Mouse (Mus musculus): ENCODE measurements around the gene Marveld2. TPM values are rescaled to one million over a fixed set of nuclear protein-coding genes. Genes with fewer than 3 reads are reported as not detected.

Gene Marveld2
- polyA plus RNA-seq, 1 experiment = 0.36 TPM

DNA sequence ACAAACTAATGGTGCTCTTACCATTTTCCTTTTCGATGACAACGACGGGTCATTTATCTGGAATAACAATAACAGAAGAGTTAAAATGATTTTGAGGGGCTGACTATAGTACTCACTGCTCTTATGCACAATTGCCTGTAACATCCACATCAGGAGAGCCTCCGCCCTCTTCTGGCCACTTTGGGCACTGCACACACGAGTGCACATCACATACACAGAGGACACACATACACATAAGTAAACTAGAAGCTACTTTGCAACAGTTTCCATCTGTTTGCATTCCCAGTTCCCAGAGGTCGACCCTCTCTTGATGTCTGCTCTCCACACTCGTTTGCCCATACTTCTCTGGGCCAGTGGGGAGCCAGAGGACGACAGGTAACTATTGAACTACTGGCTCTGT lies 9.0 kb downstream of the Marveld2 start:
- no peaks in the 10 kb centered on the region for H3K4me1 ChIP-seq (ENCODE audit: control insufficient read depth, insufficient read depth, insufficient read length, low read length)
- H3K27ac ChIP-seq (replicated peaks; ENCODE audit: low read depth, low read length) = no peak overlapping the region
- H3K4me3 ChIP-seq (ENCODE audit: insufficient read depth, low read depth, low read length) = no peak overlapping the region

DNA sequence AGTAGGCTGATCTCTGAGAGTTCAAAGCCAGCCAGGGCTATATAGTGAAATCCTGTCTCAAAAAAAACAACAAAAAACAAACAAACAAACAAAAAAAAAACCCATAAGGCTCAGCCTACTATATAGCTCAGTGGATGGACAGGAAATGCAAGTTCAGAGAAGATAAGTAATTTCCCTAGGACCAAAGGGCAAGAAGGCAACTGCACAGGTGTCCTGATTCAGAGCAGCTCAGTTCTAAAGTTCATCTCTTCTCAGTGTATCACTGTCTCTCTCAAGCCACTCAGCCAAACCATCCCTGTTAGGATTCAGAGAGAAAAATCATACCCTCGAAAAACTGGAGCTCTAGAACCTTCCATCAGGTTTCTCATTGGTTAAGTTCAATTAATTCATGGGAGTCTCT lies 10.9 kb downstream of the Marveld2 start:
- Histone ChIP-seq H3K4me3 (ENCODE audit: insufficient read depth, low read depth, low read length) (no peak overlapping the region), H3K4me1 (ENCODE audit: control insufficient read depth, insufficient read depth, insufficient read length, low read length) (no peaks in the 10 kb centered on the region), H3K27ac (replicated peaks; ENCODE audit: low read depth, low read length) (no peak overlapping the region)

DNA sequence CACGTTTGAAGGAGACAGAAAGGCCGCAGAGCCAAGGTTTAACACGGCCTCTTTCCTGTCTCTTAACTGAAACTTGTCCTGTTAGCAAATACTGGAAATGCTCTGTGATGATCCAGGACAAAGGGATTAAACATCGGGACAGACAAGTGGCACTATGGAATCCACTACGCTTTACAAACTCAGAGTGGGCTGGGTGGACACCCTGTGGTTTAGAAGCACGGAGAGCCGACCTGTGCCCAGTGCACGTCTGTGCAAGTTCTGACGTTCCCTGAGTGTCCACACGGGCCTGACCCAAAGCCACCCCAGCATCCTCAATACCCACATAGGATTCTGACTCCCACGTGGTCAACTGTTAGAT lies 13.1 kb downstream of the Marveld2 start:
- H3K27ac ChIP-seq (replicated peaks; ENCODE audit: low read depth, low read length) = no peak overlapping the region
- H3K4me3 ChIP-seq (ENCODE audit: insufficient read depth, low read depth, low read length) = no peak overlapping the region
- no peaks in the 10 kb centered on the region for H3K4me1 ChIP-seq (ENCODE audit: control insufficient read depth, insufficient read depth, insufficient read length, low read length)

DNA sequence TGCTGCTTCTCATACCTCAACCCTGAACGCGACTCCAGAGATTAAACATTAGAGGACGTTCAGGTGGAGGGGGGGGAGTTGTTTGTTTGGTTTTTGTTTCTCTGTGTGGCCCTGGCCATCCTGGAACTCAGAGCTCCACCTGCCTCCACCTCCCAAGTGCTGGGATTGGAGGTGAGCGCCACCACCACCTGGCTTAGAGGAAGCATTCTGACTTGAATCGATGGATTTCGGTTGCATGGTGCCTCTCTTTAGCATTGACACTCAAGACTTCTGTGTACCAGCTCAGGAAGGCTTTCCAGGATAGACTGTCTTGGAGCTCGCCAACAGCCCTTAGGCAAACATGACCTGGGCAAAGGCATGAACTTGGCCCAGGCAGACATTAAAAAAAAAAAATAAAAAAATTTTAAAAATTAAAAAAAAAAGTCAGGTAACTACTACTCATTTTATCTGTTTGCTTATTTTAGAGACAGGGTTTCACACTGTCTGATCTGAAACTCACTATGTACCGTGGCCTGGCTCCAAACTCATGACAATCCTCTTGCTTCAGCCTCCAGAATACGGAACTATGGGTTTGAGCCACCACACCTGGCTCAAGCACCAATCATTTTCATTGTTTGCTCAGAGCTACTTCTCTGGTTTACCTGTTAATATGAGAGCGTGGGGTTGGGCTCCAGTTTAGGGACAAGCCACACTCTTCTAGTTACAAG lies 13.6 kb downstream of the Marveld2 start:
- Histone ChIP-seq H3K27ac (replicated peaks; ENCODE audit: low read depth, low read length) (no peak overlapping the region), H3K4me1 (ENCODE audit: control insufficient read depth, insufficient read depth, insufficient read length, low read length) (no peaks in the 10 kb centered on the region), H3K4me3 (ENCODE audit: insufficient read depth, low read depth, low read length) (no peak overlapping the region)

DNA sequence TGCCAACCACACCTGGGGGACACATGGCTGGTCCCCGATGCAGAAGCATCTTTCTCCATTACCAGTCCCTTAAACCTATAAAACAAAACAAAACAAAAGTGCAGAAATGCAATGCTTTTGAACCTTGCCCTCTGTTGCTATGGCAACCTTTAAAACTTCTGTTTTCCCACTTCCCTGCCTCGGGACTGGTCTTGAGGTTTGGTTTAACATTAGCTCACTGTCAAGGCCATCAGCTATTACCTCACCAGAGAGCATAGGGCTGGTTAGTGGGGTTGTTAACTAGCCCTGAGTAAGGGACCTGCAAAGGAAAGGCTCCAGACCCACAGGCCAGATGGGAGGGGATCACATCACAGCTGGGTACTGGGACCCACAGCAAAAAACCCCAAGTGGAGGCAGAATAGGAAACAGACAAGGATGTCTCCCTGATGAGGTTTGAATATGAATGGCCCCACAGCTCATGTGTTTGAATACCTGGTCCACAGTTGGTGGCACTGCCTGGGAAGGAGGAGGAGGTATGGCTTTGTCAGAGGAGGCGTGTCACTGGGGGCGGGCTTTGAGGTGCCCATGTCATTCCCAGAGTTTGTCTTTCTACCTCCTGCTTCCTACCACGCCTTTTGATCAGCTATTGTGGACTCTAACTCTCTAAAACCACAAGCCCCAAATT lies 14.4 kb downstream of the Marveld2 start:
- Histone ChIP-seq H3K4me3 (ENCODE audit: insufficient read depth, low read depth, low read length) (no peak overlapping the region), H3K4me1 (ENCODE audit: control insufficient read depth, insufficient read depth, insufficient read length, low read length) (no peaks in the 10 kb centered on the region), H3K27ac (replicated peaks; ENCODE audit: low read depth, low read length) (no peak overlapping the region; the same call in 1 of the 2 replicates)

DNA sequence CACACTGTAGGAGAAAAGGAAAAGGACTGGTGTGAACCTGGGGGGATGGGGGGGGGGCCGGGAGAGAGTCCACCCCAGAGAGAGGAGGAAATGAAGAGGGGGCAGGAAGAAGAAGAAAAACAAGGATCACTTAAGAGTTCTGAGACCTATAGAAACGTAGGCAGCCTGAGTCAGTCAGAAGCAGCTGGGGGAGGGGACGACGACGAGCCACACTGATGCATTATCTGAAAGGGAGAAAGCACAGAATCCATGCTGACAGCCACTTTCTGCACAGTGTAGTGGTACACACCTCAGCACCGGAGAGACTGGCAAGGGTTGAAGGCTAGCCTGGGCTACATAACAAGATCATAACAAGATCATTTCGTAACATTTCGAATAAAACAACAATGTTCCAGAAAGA lies 15.7 kb downstream of the Marveld2 start:
- peak overlapping the region; percentile 36; the same call in 1 of the 2 replicates for H3K4me3 ChIP-seq (ENCODE audit: insufficient read depth, low read depth, low read length)
- H3K27ac ChIP-seq (replicated peaks; ENCODE audit: low read depth, low read length) = peak overlapping the region; percentile 60; the same call in 1 of the 2 replicates
- H3K4me1 ChIP-seq (ENCODE audit: control insufficient read depth, insufficient read depth, insufficient read length, low read length) = peaks cover 3% of the 10 kb centered on the region; the same call in 1 of the 2 replicates

DNA sequence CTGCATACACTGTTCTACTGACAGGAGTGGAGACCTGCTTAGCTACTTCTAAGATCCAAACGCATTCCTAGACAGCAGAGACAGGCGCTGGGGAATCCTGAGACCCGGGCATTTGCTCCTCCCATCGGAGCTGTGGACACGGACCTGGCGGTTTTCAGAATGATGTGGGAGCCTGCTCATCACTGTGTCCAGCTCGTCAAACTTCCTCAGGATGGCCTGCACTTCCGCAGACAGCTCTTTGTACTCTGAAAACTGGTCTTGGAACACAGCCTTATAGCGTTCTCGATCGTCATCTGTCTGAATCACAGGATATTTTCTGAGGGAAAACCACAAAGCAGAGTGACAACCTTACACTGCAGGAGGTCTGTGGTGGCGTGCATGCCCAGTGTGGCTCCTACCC lies 16.5 kb downstream of the Marveld2 start:
- Histone ChIP-seq H3K27ac (replicated peaks; ENCODE audit: low read depth, low read length) (peak overlapping the region; percentile 51), H3K4me3 (ENCODE audit: insufficient read depth, low read depth, low read length) (peak overlapping the region; percentile 36; the same call in 1 of the 2 replicates)

DNA sequence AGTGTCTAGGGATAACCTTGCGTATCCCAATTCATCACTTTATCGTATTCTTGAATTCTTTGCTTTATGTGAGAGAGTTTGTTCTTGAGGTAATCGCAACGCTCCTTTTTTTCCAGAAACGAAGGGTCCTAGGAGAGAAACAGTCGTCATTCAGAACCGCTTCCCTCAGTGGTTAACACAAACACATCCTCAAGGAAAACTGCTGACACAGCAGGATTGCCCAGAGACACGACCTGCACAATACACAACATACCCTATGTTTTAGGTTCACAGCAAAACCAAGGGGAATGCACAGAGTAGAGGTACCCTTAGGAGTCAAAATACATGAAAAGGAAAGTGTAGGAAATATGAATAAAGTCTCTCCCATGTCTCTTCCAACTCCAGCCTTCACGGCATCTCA lies 19.5 kb downstream of the Marveld2 start:
- Histone ChIP-seq H3K4me1 (ENCODE audit: control insufficient read depth, insufficient read depth, insufficient read length, low read length) (peaks cover 3% of the 10 kb centered on the region), H3K4me3 (ENCODE audit: insufficient read depth, low read depth, low read length) (no peak overlapping the region), H3K27ac (replicated peaks; ENCODE audit: low read depth, low read length) (no peak overlapping the region)

More for the DNA sequence above, 16.5 kb downstream of the Marveld2 start:
- H3K4me1 ChIP-seq (ENCODE audit: control insufficient read depth, insufficient read depth, insufficient read length, low read length) = peaks cover 3% of the 10 kb centered on the region; the same call in 1 of the 2 replicates

DNA sequence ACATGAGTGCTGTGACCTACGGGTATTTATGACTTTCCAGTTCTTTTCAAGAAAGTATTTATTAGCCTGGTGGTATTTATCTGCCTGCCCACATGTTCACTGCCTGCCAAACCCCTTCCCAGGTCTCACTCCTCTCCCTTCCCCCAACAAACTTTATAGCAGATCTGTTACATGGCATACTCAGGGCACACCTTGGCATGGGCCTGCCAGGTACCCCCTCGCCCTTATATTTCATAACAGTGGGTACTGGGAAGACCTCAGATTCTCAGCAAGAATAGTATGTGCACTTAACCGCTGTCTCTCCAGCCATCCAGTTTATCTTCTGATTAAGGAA lies 21.3 kb downstream of the Marveld2 start:
- no peak overlapping the region for H3K27ac ChIP-seq (replicated peaks; ENCODE audit: low read depth, low read length)
- H3K4me3 ChIP-seq (ENCODE audit: insufficient read depth, low read depth, low read length) = no peak overlapping the region
- peaks cover 3% of the 10 kb centered on the region for H3K4me1 ChIP-seq (ENCODE audit: control insufficient read depth, insufficient read depth, insufficient read length, low read length)

DNA sequence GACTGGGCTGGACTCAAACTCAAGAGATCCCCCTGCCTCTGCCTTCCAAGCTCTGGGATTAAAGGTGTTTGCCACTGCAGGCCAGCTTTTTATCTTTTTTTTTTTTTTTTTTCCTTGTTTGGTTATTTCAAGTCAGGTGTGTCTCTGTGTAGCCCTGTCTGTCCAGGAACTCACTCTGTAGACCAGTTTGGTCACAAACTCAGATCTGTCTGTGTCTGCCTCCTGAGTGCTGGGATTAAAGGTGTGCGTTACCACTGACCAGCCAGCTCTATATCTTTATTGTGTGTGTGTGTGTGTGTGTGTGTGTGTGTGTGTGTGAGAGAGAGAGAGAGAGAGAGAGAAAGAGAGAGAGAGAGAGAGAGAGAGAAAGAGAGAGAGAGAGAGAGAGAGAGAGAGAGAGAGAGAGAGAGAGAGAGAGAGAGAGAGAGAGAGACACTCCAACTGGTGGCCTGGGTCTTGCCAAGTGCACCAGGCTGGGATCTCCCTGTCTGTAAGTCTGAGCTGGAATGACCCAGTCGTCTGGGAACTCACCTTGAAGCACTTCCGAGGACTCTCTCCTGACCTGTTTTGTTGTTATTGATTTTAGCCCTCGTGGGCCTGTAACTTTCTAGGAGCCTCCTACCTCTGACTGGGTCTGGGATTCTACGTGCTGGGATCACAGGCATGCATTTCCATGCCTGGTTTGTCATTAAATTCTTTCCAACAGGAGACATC lies 21.8 kb downstream of the Marveld2 start:
- Histone ChIP-seq H3K4me3 (ENCODE audit: insufficient read depth, low read depth, low read length) (no peak overlapping the region), H3K4me1 (ENCODE audit: control insufficient read depth, insufficient read depth, insufficient read length, low read length) (peaks cover 3% of the 10 kb centered on the region), H3K27ac (replicated peaks; ENCODE audit: low read depth, low read length) (peak overlapping the region; percentile 99)

DNA sequence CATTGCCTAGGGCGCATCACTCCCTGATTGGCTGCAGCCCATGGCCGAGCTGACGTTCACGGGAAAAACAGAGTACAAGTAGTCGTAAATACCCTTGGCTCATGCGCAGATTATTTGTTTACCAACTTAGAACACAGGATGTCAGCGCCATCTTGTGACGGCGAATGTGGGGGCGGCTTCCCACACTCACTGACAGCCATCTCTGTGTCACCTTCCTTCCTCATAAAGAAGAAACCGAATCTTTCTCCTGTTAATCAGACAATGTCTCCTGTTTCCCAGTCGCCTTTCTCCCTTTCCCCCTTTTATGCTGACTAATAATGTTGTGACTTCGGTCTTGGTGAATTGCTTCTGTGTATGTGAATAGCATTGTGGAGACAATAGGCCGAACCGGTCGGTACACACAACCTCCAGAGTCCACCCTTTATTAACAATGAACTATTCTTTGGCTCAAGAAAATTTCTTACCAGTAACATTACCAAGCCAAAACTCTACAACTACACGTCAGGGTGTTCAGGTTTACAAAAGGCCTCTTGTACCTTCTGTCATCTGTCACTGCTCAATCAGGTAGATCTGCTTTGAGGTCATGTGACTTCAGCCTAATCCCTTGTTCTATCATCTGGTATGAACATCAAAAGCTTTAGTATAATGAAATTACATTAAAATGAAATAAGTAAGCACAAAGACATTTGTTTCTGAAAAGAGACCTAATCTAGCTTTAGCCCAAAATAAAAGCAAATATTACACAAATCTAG lies 22.6 kb downstream of the Marveld2 start:
- peaks cover 3% of the 10 kb centered on the region for H3K4me1 ChIP-seq (ENCODE audit: control insufficient read depth, insufficient read depth, insufficient read length, low read length)
- H3K27ac ChIP-seq (replicated peaks; ENCODE audit: low read depth, low read length) = peak overlapping the region; percentile 99
- H3K4me3 ChIP-seq (ENCODE audit: insufficient read depth, low read depth, low read length) = peak overlapping the region; percentile 54

DNA sequence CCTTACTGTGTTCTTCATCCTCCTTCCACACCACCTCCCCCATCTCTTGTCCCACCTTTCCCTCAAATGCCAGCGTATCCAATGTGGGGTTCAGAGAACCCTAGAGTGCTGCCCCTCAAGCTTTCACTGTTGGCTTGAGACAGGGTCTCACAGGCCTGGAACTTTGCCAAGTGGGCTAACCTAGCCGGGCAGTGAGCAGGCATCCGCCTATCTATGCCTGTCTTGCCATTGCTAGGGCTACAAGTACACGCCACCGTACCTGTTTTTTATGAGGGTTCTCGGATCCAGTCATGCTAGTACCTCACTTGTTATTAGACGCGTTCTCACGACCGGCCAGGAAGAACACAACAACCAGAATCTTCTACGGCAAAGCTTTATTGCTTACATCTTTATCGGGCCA lies 28.1 kb downstream of the Marveld2 start:
- Histone ChIP-seq H3K4me3 (ENCODE audit: insufficient read depth, low read depth, low read length) (peak overlapping the region; percentile 25; the same call in 1 of the 2 replicates), H3K27ac (replicated peaks; ENCODE audit: low read depth, low read length) (no peak overlapping the region), H3K4me1 (ENCODE audit: control insufficient read depth, insufficient read depth, insufficient read length, low read length) (no peaks in the 10 kb centered on the region)

DNA sequence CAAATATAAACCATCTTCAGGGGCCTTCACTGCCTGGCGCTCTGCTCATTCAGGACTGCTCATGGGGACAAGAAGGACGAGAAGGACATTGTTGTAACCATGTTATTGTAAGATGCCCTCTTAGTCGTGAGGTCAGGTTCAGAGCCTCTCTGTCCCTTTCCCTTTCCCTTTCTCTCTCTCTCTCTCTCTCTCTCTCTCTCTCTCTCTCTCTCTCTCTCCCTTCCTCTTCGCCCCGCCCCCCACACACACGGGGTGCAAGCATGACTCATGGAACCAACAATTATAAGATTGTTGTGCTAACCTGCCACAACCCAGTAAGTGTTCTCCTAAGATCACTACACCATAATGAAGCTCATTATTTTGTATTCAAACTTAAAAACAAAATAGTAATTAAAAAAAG lies 34.6 kb downstream of the Marveld2 start:
- Histone ChIP-seq H3K27ac (replicated peaks; ENCODE audit: low read depth, low read length) (no peak overlapping the region), H3K4me3 (ENCODE audit: insufficient read depth, low read depth, low read length) (no peak overlapping the region), H3K4me1 (ENCODE audit: control insufficient read depth, insufficient read depth, insufficient read length, low read length) (no peaks in the 10 kb centered on the region)

DNA sequence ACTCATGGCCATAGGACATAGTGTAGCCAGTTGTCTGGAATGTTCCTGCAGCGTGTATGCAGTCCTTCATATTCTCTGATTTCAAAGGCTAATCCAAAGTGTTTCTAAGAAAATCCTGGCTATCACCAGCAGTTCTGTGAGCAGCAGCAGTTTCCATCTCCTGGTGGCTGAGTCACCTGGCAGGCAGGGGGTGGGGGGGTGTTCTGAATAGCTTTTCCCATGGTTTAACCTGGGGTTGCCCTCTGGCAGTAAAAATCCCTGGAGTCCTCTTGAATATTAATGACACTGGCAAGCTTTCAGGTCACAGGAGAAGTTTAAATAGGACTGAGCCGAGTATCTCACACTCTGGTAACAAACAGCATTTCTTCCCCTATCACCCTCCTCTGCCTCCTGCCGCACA lies 35.1 kb downstream of the Marveld2 start:
- H3K4me1 ChIP-seq (ENCODE audit: control insufficient read depth, insufficient read depth, insufficient read length, low read length) = no peaks in the 10 kb centered on the region
- H3K4me3 ChIP-seq (ENCODE audit: insufficient read depth, low read depth, low read length) = no peak overlapping the region
- H3K27ac ChIP-seq (replicated peaks; ENCODE audit: low read depth, low read length) = no peak overlapping the region

DNA sequence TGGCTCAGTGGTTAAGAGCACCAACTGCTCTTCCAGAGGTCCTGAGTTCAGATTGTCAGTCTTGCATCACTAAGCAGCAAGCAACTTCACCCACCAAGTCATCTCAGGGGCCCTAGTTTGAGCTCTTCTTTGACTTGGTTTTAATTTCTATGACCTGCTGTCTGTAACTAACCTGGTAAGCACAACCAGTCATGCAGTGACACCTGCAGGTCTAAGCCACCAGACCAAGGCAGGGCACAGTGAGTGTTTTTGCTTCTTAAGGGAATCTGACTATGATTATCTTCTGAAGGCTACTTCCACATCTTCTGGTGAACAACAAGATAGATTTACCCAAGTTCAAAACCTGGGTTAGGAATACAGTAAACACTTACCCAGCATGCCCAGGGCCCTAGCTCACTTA lies 36.8 kb downstream of the Marveld2 start:
- H3K4me1 ChIP-seq (ENCODE audit: control insufficient read depth, insufficient read depth, insufficient read length, low read length) = no peaks in the 10 kb centered on the region
- H3K27ac ChIP-seq (replicated peaks; ENCODE audit: low read depth, low read length) = no peak overlapping the region

More for the DNA sequence above, 36.8 kb downstream of the Marveld2 start:
- H3K4me3 ChIP-seq (ENCODE audit: insufficient read depth, low read depth, low read length) = no peak overlapping the region
